Mouse (Mus musculus) lung, postnatal 36 days (tissue): Measurements from ENCODE around the gene Plcb4.
A peak's percentile ranks its signal among the peaks of the same experiment; 100 is the strongest.
"Not testable (repeated sequence)": the region's sequence is repeated elsewhere in the genome, so short reads cannot be mapped to it uniquely, and the experiment has no call there.

ENCODE experiments used
- DNase-seq: peaks from one replicate; pipeline ENCODE4 v3.0.0; 2022; ENCODE audit warnings: mixed read lengths

Plcb4 gene

DNA sequence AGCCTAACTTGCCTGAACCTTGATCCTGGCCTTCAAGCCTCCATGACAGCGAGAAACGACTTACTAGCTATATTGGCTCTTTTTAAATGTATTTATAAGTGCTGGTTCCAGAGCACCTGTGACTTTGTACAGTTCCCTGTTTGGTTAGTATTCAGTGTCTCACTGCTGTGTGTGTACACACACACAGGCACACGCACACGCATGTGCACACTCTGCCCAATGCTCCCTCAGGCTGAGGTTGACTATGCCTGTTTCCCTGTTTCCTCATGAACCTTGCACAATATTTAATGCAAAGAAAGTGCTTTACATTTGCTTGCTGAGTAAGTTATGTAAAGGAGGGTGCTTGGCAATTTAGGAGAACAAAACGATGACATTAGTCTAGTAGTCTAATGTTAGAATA, 16.5 kb downstream of the Plcb4 start:
- no peak for DNase-seq

DNA sequence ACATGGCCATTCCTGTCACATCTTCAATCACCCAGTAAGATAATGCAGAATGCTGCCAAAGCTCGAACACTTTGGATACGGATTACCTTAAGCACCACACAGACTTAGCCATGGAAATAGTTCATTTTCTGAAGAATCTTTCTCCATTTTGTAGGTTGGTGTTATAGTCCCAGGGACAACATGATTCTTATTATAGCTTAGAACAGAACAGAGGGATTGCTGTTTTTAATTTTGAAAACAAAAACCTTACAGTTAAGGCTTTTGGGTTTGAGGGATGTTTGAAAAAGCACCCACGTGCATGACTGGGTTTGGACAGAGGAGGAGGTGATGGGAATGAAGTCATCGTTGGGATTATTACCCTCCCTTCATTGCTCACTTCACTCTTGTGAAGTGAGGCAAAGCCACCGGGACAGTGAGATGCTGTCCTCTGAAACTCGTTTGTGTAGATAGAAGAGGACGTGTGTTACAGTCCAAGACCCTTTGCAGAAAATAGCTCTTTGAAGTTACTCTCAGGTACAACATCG, 18.2 kb downstream of the Plcb4 start:
- no peak for DNase-seq

DNA sequence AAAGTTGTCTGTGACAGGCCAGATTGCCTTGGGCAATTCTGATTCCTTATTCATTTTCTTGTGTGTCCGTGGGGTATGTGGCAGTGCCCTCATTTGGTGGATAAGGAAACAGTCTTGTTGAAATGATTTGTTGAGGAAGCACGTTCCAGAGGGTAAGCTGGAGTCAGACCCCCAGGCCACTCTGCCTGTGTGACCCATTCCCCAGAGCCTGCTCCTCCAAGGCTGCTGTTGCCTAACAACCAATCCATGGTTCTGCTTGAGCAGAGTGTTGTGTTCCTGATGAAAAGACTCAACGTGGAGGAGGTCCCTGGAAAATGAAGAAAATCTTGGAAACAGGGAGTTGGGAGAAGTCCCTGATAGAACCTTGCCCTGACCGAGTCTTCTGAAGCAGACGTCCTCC, 18.8 kb downstream of the Plcb4 start:
- DNase-seq, result no peak

DNA sequence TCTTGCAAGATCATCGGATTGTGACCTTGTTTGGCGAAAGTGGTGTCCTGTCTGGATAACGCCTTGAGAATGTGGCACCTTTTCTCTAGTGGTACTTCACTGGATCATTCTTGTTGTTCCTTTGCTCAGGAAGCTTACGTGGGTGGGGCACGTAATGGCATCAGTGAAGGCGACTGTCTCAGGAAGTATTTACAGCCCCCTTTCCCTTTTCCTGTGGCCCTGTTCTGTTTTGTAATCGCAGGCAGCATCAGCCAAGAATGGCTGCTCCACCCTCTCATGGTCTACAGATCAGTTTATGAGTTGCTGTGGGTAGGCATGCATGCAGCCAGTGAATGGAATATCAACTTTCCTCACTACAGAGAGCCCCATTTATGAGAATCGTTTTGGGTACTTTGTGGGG, 21.2 kb downstream of the Plcb4 start:
- DNase-seq, result peak; percentile 70

DNA sequence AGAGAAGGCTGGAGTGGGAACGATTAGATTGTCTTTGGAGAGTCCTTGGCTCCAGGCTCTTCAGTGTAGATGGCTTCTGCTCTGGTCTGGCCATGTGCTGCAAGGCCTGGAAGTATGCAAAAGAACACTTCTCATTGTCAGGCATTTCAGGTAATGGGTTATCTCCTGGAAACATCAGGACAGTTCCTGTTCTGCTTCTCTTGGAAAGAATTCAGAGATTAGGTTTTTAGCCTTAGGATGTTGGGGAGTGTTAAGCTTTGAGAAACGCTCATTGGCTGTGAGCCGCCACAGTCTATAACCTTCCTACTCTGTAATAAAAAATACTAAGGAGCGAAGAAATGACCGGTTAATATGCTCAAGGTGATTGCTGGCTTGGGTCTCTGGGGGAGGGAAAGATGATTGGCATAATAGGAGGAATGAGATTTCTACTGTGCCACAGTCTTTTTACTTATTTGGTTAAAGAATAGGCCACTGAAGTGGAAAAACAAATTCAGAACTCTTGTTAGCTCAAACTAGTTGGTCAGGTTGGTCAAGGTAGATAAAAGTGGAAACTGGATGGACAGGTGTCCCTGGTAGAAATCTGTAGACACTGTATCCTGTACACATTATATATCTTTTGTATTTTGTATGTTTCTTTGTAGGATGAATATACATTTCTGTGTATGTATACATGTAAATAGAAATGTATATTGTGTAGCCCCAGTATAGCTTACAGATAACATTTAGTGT, 21.8 kb downstream of the Plcb4 start:
- no peak for DNase-seq

DNA sequence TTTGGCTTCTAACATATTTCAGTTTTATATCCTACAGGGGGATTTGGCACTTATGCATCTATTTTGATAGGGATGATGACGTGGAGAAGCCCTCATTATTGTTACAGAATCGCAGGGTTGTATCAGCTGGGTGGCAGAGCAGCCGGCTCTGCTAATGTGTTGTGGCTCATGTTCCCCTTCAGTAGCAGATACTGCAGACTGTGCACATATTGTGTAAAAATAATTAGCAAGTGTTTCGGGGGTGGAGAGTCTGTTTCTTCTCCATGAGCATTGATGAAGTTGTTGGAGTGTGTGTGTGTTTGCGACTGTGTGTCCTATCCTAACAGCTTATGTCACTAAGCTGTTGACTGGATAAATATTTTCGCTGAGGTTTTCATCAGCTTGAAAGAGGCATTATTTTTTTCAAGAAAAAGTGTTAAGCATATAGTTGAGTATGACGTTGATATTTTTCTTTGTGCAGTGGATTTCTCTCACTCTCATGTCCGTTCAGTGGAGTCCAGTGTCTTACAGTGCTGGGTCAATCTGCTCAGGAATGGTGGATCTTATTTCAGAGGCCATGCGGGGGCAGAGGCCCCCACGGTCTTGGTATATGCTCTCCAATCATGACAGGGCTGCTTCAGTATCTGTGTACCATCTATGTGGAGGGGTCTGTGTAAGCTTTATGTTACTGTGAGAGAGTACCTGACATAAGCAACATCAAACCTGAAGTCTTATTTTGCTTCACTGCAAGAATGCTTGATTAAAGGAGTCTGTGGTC, 25.1 kb downstream of the Plcb4 start:
- no peak for DNase-seq

DNA sequence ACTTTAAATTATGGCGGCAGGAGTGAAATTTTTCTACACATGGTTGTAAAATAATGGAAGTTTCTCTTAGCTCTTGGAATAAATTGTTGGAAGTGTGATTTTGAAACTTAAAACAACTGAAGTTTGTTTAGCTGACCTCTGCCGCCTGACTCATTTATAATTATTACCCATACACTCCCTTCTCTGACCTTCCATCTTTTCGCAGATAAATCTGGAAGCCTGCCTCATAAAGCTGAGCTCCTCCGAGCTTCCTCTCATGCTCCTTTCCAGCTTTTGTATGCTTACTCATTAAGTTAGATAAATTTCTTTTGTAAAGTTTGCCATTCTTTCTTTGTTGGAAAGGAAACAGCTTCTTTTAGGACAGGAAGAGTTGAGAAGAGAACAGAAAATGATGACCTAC, 27.9 kb downstream of the Plcb4 start:
- no peak for DNase-seq

DNA sequence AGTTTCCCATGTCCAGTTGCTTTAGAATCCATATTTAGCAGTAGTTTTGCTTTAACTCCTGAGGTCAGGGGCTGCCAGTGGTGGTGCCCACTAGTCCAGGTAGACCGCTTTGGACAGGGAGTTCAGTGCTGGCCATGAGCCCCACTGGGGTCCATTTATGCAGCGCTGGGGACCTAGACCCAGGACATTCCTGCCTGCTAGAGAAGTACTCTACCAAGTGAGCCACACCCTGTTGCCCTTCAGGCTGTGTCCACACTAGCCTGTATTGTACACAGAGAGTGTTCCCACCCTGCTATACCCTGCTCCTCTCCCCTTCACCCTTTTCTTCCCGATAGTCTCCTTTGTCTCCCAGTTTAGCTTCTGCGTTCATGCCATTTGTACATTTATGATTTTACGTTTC, 28.8 kb downstream of the Plcb4 start:
- peak; percentile 46 for DNase-seq

DNA sequence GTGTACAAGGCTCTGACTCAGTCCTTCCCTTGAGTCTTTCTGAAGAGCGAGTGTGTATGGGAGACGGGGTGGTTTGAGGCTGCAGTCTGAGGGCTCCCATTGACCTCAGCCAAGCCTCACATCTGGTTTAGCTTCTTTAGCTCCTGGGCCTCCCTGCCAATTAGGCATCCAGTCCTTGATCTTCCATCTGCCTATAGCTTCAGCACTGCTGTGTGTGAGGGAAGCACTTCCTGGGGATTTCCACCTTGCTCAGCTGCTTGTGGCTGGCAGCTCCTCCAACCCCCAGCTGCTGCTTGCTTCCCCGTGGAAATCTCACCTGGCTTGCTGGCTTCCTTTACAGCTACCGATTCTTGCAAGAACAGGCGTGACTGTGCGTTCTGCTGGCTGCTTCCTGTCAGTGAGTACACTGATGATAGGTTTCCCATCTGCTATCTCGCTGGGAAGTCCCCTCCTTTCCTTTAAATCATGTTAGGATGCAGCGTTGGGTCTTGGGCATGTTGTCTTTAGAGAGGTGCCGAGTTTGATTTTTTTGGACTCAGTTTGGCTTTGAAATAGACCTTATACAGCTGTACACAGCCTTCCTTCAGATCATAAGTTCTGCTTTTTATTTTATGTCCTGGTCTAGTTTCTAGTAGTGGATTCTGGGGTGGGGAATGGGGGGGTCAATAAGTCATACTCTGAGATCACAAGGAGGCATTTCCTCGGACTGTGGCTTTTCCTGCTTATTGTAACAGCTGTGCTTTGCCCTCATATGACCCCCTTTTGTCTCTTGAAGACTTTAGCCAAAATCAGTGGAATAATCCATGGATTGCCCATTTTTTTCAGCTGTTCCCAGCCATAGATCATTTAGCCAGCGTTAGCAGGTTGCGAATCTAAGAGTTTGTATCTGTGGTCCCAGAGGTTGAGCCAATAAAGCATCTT, 34.0 kb downstream of the Plcb4 start:
- peak; percentile 53 for DNase-seq

DNA sequence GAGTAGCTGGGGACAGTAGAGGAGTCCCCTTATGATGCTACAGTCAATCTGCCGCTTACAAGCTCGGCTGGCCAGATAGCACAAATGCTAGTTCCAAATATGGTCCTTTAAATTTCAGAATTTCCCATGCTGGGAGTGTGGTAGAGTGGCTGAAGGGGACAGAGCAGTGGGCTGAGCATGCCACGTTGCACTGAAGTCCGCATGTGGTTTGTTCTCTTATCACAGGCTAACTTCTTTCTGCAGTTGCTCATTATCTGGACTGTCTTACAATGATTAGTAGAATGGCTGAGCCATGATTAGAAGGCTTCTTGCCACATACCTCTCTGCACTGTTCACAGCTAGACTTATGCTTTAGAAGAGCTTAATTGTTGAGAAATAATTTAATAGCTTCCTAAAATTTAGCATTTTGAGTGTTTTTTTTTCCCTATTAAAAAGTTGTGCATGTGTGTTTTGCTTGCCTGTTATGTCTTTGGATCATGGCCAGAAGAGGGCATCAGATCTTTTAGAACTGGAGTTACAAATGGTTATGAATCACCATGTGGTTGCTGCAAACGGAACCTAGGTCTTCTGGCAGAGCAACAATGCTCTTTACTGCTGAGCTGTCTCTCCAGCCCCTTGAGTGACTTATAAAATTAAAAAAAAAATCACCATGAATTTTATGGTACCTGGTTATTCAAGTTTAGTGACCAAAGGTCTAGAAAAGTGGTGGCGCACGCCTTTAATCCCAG, 42.0 kb downstream of the Plcb4 start:
- DNase-seq, result no peak

DNA sequence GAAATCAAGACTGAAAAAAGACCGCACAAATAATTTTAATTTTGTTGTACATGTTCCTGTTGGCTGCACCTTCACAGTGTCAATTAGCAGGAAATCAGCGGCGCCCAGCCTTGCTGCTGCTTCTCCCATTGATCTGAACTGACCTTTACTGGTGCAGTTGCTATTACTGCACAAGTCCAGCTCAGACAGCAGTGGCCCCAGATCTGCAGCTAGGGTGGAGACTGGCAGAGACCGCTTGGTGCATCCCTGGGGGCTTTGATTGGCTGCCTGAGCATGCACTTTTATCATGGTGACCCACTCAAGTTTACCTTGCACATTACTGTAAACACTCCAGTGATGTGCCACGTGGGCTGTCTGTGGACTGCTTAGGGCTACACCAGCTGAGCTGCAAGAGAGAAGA, 45.9 kb downstream of the Plcb4 start:
- DNase-seq, result no peak

DNA sequence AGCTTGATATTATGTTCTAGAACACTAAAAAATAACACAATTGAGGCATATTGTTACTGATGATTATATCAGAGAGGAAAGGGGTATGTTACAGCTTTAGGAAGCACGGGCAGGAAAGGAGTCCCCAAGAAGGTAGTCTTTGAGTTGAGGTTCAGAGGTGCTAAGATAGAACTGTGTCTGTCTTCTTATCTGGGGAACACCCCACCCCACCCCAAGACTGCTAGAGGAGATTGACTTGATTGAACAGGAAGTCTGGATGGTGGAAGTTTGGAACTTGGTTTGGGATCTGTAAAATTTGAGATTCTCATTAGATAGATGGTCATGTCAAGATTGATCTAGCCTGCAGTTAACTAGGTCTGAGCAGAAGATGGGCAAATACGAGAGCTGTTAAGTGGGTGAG, 48.5 kb downstream of the Plcb4 start:
- DNase-seq, result no peak

DNA sequence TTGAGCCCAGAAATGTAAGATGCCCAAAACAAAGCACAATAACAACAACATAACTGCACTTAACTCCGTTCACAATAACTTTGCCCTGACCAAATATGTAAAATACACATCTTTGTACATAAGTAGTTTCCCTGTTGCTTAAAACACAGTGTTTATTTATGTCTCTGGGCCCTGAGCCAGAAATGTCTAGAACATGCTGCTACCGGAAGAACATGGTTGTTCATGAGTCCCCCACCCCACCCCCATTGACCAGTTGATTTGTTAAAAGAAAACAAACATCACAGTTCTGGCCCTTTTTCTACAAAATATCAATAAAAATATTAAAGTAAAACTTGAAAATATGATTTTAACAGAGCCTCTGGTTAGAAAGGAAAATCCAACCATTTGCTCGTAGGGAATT, 49.6 kb downstream of the Plcb4 start:
- peak; percentile 39 for DNase-seq

DNA sequence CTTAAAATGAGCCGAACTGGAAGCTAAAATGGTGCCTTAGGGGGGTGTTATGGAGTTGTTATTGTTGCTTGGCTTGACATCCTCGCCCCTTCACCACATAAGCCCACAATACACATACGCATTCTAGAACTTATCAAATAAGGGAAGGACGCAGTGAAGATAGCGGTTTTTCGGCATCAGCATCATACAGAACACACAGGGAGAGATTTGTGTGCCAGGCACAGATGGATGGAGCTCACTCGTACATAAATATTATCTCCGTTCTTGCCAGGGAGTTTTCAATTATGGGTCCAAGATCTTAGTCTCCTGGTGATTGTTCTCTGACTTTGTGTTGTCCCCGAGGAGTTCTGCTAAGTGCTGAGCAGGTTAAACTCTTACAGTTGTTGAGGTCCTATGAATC, 50.0 kb downstream of the Plcb4 start:
- DNase-seq, result no peak

DNA sequence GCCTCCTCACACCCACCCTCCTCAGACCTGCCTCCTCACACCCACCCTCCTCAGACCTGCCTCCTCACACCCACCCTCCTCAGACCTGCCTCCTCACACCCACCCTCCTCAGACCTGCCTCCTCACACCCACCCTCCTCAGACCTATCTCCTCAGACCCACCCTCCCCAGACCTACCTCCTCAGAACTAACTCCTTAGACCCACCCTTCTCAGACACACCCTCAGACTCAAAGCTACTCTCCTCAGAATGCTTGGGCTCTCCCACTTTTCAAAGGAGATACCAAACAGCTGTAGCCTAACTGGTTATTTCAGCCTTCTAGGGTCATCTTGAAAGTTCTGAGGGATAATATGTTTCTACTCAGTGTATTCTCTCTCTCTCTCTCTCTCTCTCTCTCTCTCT, 50.9 kb downstream of the Plcb4 start:
- DNase-seq, result not testable (repeated sequence)

DNA sequence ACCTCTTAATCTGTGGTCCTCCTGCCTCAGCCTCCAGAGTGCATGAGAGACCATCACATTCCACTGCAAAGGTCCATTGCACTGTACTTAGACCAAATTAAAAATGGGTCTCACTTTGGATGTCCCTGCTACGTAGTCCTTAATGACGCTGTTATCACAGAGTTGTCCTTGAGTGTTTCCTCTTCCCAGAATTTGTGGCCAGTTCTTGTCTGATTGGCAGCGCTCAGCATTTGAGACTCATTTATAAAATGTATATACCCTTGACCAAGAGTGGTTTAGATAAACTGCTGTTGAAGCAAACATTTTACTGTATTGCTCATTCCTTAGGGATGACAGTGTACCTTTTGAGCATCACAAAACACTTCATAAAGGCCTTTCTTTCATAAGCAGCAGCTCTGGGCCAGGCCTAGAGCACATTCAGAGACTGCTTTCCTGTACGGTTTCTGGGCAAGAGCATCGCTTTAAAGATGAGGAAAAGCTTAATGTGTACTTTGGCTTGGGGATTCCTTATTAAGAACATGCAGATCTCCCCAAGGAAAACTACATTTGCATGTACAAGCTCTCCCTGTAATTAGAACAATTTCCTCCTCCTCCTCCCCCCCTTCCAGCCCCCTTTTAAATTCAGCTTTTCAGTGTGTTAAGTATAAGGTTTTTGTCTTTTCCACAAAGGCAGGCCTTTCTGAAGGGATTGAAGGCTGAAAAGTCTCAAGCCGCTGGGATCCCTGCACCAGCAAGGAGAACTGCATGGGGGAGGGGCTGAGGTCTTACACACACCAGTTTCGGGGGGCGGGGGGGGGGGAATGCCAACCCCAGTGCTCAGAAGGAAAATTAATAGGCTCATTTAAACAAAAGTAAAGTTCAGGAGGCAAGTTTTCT, 52.5 kb downstream of the Plcb4 start:
- peak; percentile 29 for DNase-seq

DNA sequence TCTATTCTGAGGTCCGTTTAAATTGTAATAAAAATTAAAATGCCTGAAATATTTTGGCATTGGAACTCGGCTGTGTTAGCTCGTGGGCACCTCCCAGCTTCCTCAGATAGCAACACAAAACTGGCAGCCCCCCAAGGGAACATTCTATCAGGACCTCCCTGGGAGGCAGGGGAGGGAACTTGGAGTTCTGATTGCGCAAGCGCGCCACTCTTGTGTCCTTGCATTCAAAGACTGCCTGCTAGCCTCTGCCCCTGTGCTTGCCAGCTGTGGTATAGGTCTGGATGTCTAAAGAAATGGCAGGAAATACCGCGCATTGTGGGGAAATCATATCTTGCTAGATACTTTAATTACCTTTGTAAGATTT, 53.1 kb downstream of the Plcb4 start:
- DNase-seq, result peak; percentile 96

DNA sequence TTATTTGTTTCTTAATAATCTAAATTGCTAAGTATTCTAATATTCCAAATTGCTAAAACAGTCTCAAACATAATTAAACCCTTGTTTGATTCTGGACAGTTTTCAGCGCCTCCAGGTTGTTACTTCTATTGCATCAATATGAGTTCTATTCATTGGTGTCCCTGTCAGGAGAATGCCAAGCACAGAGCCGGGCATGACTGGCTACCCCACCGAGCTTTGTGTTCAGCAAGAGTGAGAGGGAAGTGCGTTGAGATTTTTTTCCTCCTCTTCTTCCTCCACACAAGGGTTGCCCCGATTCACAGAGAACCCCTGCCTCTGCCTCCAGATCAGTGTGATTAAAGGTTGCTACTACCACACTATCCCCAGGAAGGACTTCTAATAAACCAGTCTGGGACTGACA, 53.5 kb downstream of the Plcb4 start:
- DNase-seq, result no peak

DNA sequence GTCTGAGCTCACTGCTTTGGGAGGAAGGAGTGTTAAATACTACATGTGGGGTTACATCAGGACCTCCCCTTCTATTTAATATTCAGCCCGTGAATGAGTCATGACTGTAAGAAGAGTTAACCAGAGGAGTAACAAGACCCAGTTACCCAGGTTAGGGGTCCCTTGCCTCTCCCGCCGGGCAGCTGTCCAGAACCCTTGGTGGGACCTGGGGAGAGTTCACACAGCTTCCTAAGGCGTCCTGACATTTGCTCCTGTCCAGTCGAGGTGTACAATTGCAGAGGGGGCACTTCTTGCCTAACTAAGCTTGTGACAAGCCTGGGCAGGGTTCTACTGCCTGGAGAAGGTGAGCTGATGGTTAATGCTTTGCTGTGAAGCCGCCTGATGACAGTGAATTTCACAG, 54.1 kb downstream of the Plcb4 start:
- DNase-seq, result no peak

DNA sequence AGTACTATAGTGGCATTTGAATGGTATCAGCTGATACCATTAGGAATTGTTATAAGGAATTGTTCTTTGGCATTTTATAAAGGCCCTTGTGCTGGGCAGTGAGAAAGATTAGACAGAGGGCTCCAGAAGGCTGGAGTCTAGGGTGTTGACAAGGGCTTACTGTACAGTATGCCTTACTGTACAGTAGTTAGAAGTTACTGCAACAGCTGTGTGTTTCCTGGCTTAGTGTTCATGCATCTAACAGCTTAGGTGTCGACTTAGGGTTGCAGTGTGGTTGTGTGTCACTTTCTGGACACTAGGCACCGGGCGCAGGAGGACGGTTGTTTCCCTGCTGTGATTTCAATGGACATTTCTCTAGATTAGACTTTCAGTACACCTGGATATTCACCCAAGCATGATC, 57.4 kb downstream of the Plcb4 start:
- no peak for DNase-seq
